Mouse (Mus musculus) midbrain, embryonic 13.5 days (tissue): ENCODE measurements at regions not wholly inside any gene's neighbourhood (a gene's known extent, or its start where the extent isn't known, plus 50 kb on each side); places are given as distances from the start of the nearest gene placed in this dataset.
A peak's percentile ranks its signal among the peaks of the same experiment; 100 is the strongest.

Source experiments
- ATAC-seq: fragments of 200-750 bp; cut with Nextera tagmentation; 2 replicates; pipeline ENCODE4 v1.8.0; 2017; ENCODE audit warnings: mild to moderate bottlenecking, moderate TSS enrichment, moderate library complexity
- H3K27ac ChIP-seq: fragments of 300-500 bp; sonication (generic); 2 replicates; pipeline ENCODE4 v1.5.1; 2015; ENCODE audit warnings: inconsistent platforms, mild to moderate bottlenecking, moderate library complexity
- H3K27me3 ChIP-seq: fragments of 300-500 bp; sonication (generic); 2 replicates; pipeline ENCODE4 v1.6.1; 2015; ENCODE audit warnings: mild to moderate bottlenecking, inconsistent platforms
- H3K36me3 ChIP-seq: fragments of 300-500 bp; sonication (generic); 2 replicates; pipeline ENCODE4 v1.6.1; 2015; ENCODE audit warnings: mild to moderate bottlenecking, inconsistent platforms
- H3K4me1 ChIP-seq: fragments of 300-500 bp; sonication (generic); replicated peaks from 2 replicates; pipeline ENCODE4 v1.6.1; 2015; ENCODE audit warnings: inconsistent platforms
- H3K4me2 ChIP-seq: fragments of 300-500 bp; sonication (generic); replicated peaks from 2 replicates; pipeline ENCODE4 v1.6.1; 2015; ENCODE audit warnings: moderate library complexity, mild to moderate bottlenecking, inconsistent platforms
- H3K4me3 ChIP-seq: fragments of 300-500 bp; sonication (generic); replicated peaks from 2 replicates; pipeline ENCODE4 v1.5.1; 2015; ENCODE audit warnings: mild to moderate bottlenecking, inconsistent platforms
- H3K9ac ChIP-seq: fragments of 300-500 bp; sonication (generic); replicated peaks from 2 replicates; pipeline ENCODE4 v1.6.1; 2015; ENCODE audit warnings: mild to moderate bottlenecking, inconsistent platforms
- H3K9me3 ChIP-seq: fragments of 300-500 bp; sonication (generic); 2 replicates; pipeline ENCODE4 v1.6.1; 2016; ENCODE audit warnings: mild to moderate bottlenecking, inconsistent platforms
- WGBS: fragments of 180-500 bp; shearing (Covaris S2); methylation state at CpG from one replicate; pipeline ENCODE4 v1.1.7; 2015; 5-methylcytosine and 5-hydroxymethylcytosine counted together

DNA sequence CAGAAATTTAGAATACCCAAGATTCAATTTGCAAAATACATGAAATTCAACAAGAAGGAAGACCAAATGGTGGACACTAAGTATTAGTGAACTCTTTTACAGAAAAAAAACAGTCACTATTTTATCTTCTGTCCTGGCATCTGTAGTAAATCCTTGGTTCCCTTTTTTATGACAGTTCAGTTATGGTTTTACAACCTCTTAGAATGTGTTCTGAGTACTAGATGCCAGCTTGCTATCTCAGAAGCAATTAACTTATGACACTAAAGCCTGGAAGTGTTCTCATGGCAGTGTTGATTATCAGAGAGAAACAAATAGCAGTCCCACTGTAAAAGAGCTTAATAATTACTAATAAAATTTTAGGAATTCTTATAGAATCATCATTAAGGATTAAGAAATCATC is 811.2 kb upstream of the Cox7c start:
- no peak overlapping the region for H3K9ac ChIP-seq
- H3K27me3 ChIP-seq = no peaks in the 10 kb centered on the region
- no peaks in the 10 kb centered on the region for H3K36me3 ChIP-seq
- H3K4me1 ChIP-seq = no peaks in the 10 kb centered on the region
- H3K4me3 ChIP-seq = no peak overlapping the region
- no peak overlapping the region for H3K27ac ChIP-seq
- no peak overlapping the region for H3K4me2 ChIP-seq
- no peaks in the 10 kb centered on the region for H3K9me3 ChIP-seq
- no peak for ATAC-seq

DNA sequence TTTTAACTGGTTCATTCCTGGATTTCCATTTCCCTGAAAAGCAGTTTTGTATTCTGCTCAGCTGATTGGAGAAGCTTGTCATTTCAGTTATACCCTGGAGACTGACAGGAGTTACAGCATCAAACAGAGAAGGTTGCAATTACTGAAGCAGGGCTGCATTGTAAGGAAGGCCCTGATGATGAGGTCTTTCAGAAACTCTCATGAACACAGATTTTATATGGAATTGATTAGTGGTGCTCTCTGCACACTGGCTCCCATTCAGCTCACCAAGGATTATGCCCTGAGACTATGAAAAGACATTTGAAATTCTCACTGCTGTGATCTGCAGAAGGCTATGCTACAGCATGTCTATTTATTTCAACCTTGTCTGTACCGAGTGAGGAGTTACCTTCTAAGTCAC is 794.2 kb upstream of the Cox7c start:
- no peak overlapping the region for H3K4me2 ChIP-seq
- ATAC-seq = peak; percentile 97
- H3K9ac ChIP-seq = no peak overlapping the region
- H3K9me3 ChIP-seq = no peaks in the 10 kb centered on the region
- H3K27me3 ChIP-seq = no peaks in the 10 kb centered on the region
- no peak overlapping the region for H3K4me3 ChIP-seq
- no peaks in the 10 kb centered on the region for H3K36me3 ChIP-seq
- H3K4me1 ChIP-seq = no peaks in the 10 kb centered on the region
- H3K27ac ChIP-seq = peak overlapping the region; percentile 26; the same call in 1 of the 2 replicates
- 51% methylated on average over 1 of the region's 1 CpGs for WGBS
